Mouse (Mus musculus) cerebellum, adult 9-10 months (tissue): ENCODE measurements around the gene 4930415O20Rik.

ENCODE experiments used
- DNase-seq: peaks from one replicate; pipeline ENCODE4 v3.0.0; 2022

Gene 4930415O20Rik

DNA sequence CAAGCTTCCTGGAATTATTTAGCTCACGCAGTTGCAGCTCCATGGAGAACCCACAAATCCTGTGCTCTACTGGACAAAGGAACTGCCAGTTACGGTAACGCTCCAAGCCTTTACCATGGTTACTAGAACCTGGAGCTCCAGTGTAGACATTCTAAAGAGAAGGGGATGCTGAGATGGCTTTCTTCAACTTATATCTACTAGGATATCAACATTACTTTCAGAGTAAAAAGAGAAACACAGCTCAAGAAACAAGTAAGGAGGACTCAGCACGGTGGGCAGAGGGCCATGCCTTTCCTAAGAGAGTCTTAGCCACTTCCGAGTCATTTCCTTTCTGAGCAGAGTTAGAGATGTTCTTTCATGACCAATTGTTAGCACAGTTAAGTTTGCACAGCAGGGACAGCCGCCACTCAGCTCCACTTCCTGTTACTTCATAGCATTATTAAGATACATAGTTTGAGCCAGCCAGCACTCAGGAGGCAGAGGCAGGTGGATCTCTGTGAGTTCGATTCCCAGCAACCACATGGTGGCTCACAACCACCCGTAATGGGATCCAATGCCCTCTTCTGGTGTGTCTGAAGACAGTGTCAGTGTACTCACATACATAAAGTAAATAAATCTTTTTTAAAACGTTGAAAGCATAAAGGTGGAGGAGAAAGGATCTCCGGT, at the start of gene 4930415O20Rik, which contains the start of gene Ccnt1:
4930415O20Rik (plus strand) TSS at position 132 of the 666 bp plus-strand sequence.
Ccnt1 (minus strand) TSS at position 51 of the 666 bp plus-strand sequence.
- DNase-seq, result no peak

- no peak for DNase-seq
Measured at GRCm38 (mm10) chr15:98521245-98521644, 49.6 kb upstream of the 4930415O20Rik start.

DNA sequence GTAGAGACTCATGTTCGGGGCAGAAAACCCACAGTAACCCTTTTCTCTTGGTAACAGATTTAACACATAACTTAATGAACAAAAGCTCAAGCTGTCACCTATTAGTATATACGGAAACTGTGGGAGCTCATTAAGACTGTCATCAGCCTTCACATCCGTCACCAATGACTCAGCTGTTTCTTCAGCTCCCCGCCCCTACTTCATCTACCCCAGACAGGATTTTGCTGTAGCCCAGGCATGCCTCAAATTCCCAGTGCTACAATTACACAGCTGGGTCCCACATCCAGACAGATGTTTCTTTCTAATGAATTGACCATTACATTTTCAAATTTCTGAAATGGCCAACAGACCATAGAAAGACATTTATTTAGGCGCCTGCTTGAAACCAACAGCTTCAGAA, 44.7 kb upstream of the 4930415O20Rik start:
- no peak for DNase-seq

- no peak for DNase-seq
Measured at GRCm38 (mm10) chr15:98527056-98527771, 43.6 kb upstream of the 4930415O20Rik start.

- no peak for DNase-seq
Measured at GRCm38 (mm10) chr15:98528066-98528563, 42.7 kb upstream of the 4930415O20Rik start.

- DNase-seq, result no peak
Measured at GRCm38 (mm10) chr15:98532281-98532680, 38.5 kb upstream of the 4930415O20Rik start.

DNA sequence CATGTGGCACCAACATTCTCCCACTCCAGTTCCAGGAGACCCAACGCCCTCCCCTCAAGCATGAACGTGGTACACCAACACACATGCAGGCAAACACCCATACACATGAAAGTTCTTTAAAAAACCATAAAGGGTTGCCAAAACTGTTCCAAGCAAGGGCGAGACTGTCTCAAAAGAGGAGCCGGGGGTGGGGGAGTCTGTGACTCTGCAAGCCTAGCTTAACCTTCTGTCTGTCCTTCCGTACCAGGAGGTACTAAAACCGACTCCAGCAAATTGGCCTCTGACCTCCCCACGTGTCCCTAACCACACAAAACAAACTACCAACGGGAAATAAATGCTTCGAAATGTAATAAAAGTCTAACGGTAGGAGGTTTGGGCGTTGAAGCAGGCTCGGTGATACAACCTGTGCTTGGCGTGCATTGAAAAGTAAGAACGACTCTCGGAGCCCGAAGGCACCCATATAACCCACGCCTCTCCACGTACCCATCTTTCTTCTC, 37.7 kb upstream of the 4930415O20Rik start:
- peak; percentile 45 for DNase-seq

DNA sequence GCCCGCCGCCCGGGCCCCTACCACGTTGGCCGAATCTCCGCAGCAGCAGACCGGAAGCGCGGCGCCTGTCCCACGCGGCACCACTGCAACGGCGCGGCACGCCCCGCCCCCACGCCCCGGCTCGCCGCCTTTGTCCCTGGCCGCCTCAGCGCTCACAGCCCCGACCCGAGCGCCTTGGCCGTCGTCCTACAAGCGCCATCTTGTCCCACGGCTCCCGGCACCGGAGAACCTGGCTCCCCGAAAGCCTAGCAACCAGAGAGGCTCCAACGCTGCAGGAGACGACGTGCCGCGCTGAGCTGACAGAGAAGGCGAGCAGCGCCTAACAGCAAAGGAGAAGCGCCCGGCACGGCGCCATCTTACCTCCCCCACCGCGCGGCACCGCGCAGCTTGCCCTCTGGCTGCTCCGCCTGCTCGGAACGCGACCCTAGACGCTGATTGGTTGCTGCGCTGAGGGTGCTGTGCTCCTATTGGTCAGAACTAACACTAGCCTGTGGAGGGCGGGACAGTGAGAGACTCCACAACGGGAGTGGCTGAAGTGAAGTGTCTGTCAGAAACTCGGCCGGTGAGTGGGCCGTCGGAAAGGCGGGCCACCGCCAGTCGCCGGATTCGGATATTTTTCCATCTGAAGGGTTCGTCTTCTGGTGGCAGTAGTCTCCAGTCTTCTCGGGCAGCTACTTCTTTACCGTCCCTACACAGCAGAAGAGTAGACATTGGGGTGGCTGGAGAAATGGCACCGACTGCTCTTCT, 36.8 kb upstream of the 4930415O20Rik start, which contains the start of gene Kansl2:
Kansl2 (minus strand) TSS at position 384 of the 747 bp plus-strand sequence.
- peak; percentile 99 for DNase-seq

GRCm38 (mm10) chr15:98535921-98536320, 34.9 kb upstream of the 4930415O20Rik start:
- no peak for DNase-seq

GRCm38 (mm10) chr15:98536828-98537510, 33.8 kb upstream of the 4930415O20Rik start:
- no peak for DNase-seq

- no peak for DNase-seq
Measured at GRCm38 (mm10) chr15:98537923-98538322, 32.9 kb upstream of the 4930415O20Rik start.

DNA sequence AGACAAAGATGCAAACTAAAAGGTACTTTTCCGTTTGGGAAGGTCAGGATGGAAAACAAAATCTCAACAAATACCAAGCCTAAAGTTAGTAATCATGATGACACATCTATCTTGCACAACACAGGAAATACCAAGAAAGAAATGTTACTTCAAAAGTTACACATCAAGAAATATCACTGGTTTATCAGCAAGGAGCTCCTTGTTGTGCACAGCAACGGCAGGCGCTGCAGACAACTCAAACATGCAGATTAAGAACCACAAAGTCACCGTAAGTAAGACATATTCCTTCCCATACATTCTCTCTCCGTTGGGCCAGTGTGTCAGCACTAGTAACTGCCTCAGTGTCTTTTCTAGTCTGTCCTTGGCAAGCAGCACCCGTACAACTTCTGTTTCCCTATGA, 29.7 kb upstream of the 4930415O20Rik start:
- no peak for DNase-seq

DNA sequence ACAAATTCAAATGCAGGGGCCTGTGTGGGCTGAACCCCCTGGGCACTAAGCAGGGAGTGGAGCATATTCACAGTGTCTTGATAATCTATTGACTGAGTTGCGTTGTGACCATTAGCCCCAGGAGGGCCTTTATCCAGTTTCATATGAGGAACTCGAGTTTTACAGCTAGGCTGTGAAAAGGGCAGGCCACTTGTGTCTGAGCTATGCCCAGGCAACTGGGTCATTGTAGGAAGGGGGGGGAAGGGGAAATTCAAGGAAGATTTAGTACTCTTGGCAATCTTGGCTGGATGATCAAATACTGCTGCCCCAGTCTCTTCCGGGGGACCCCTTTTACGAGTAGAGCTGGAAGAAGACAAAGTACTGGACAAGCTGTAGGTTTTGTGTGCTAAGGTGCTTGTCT, 27.5 kb upstream of the 4930415O20Rik start:
- no peak for DNase-seq

DNA sequence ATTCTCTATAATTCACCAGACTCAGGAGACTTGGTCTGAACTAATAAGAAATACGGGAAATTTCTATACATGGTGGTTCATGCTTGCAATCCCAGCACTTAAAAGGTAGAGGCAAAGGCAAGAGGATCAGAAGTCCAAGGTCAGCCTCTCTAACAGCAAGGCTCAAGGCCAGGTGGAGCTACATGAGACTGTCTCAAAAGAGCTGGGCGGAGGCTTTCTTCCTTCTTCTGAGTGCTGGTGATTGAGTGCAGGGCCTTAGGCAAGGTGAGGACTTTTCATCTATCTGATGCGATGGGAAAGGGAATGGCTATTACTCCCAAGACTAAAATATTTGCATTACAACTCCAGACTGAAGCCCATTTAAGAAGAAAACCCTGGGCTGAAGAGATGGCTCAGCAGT, 25.7 kb upstream of the 4930415O20Rik start:
- DNase-seq, result no peak

DNA sequence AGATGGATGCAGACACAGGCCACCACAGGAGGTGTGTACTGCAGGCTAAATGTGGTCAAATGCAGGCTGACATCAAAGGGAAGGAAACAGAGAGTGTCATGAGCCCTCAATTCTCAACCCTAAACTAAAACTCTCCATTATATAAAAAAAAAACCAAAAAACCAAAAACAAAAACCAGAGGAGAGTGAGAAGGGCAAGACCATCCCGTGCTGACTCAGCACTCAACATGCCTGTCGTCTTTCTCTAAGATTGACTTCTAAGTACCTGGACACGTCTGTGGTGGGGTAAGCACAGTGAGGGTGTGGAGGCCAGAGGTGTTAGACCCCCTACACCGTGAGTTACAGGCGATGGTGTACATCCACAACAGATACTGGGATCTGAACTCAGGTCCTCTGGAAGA, 24.0 kb upstream of the 4930415O20Rik start:
- no peak for DNase-seq

- DNase-seq, result no peak
Measured at GRCm38 (mm10) chr15:98552758-98553157, 18.0 kb upstream of the 4930415O20Rik start.

GRCm38 (mm10) chr15:98555881-98556280, 14.9 kb upstream of the 4930415O20Rik start:
- DNase-seq, result no peak

DNA sequence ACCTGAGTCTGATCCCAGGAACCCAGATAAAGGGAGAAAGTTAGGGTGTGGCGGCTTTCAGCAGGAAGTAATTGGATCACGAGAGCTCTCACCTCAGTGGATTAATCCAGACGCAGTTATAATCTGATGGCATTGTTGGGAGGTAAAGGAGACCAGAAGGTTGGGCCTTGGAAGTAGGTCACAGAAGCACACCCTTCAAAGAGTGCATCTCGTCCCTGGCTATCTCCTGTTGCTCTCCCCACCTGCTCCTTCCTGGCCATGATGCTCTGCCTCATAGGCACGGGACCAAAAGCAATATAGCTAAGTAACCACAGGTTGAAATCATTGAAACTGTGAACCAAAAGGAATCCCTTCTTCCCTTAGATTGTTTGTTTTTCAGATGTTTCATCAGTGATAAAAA, 13.6 kb upstream of the 4930415O20Rik start:
- DNase-seq, result no peak

- peak; percentile 53 for DNase-seq
Measured at GRCm38 (mm10) chr15:98566973-98567277, 3.9 kb upstream of the 4930415O20Rik start.

DNA sequence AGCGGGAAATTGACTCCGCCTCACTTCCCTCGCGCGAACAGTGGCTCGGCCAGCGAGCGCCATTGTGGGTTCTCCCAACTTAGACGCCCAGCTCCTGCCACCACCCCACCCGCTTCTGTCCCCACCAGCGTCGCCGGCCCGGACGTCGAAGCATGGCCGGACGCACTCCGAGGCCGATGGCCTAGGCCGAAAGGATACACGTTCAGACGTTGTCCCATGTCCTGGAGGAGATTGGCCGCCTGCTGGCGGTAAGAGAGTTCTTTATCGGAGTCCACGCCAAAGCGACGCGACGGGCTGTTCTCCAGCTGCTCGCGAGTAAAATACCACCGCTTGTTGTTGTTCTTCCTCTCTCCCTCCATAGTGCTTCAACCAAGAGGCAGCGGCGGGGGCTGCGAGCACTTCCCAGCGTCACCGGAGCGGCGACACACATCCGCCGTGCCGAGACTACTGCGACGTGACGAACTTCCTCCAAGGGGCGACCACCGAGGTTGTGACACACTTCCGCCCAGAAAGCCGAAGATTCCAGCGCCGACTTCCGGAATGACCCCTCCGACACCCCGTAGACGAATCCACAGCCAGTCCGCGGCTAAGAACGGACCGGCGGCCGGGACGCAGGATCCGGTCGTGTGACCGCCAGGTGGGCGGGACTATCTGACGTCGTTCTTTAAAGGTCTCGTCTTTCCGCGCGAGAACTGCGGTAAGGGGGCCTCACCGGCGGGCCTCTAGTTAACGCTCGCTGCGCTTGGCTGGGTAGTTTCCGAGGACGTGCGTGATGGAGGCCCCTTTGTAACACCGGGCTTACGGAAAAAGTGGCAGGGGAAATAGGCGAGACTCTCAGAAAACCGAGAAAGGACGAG, 3.3 kb upstream of the 4930415O20Rik start:
- DNase-seq, result peak; percentile 100

GRCm38 (mm10) chr15:98568256-98569033, 2.4 kb upstream of the 4930415O20Rik start:
- DNase-seq, result peak; percentile 58
